Mouse (Mus musculus): ENCODE data around the gene Phc2. TPM values are rescaled to one million over a fixed set of nuclear protein-coding genes. Genes with fewer than 3 reads are reported as not detected.

Gene Phc2
- total RNA-seq, 2 experiments from 2014 or later: 93.8 to 95.1 TPM

Other genes starting within 250 kb of the Phc2 start
- 10 to 100 TPM in 1 of 2 experiments, 1 to 10 TPM in 1; 9.1 to 10.9 TPM for gene Zscan20, start 44.6 kb upstream of the Phc2 start, total RNA-seq (2021)
- under 1 TPM; 0.71 to 0.80 TPM for gene Tlr12, start 36.1 kb upstream of the Phc2 start, total RNA-seq (2021)
- gene A3galt2, start 100.7 kb downstream of the Phc2 start, total RNA-seq (2021): under 1 TPM; 0.12 to 0.14 TPM
- 10 to 100 TPM; 24.7 to 33.8 TPM for gene Zfp362, start 151.3 kb downstream of the Phc2 start, total RNA-seq (2021)
- gene Trim62, start 228.9 kb downstream of the Phc2 start, total RNA-seq (2021): 10 to 100 TPM; 15.1 to 16.2 TPM

All from layer of hippocampus, postnatal 25 days (tissue).